Mouse (Mus musculus) lung, embryonic 14.5 days (tissue): Measurements from ENCODE around the gene Yipf2. TPM values are rescaled to one million over a fixed set of nuclear protein-coding genes. Genes with fewer than 3 reads are reported as not detected.
"Not testable (repeated sequence)": the region's sequence is repeated elsewhere in the genome, so short reads cannot be mapped to it uniquely, and the experiment has no call there.

ENCODE experiments used
- ATAC-seq: fragments of 200-750 bp; cut with Nextera tagmentation; 2 replicates; pipeline ENCODE4 v1.8.0; 2017; ENCODE audit warnings: mild to moderate bottlenecking, moderate TSS enrichment, moderate library complexity; ENCODE audit not compliant: insufficient read depth
- DNase-seq: peaks from one replicate; pipeline ENCODE4 v3.0.0-alpha.2; 2015
- H3K27ac ChIP-seq: fragments of 300-500 bp; sonication (generic); 2 replicates; pipeline ENCODE4 v1.5.1; 2014; ENCODE audit warnings: low read depth, mild to moderate bottlenecking, moderate library complexity
- H3K27me3 ChIP-seq: fragments of 300-500 bp; sonication (generic); 2 replicates; pipeline ENCODE4 v1.6.1; 2014; ENCODE audit warnings: low read length, control low read depth; ENCODE audit not compliant: insufficient read depth
- H3K36me3 ChIP-seq: fragments of 300-500 bp; sonication (generic); 2 replicates; pipeline ENCODE4 v1.6.1; 2014; ENCODE audit warnings: control low read depth; ENCODE audit not compliant: insufficient read depth
- H3K4me1 ChIP-seq: fragments of 300-500 bp; sonication (generic); 2 replicates; pipeline ENCODE4 v1.6.1; 2014; ENCODE audit warnings: antibody characterized with exemption, control low read depth; ENCODE audit not compliant: insufficient read depth
- H3K4me2 ChIP-seq: fragments of 300-500 bp; sonication (generic); 2 replicates; pipeline ENCODE4 v1.6.1; 2014; ENCODE audit warnings: mild to moderate bottlenecking
- H3K4me3 ChIP-seq: fragments of 300-500 bp; sonication (generic); 2 replicates; pipeline ENCODE4 v1.5.1; 2014; ENCODE audit warnings: low read depth, low read length
- H3K9ac ChIP-seq: fragments of 300-500 bp; sonication (generic); 2 replicates; pipeline ENCODE4 v1.6.1; 2014
- H3K9me3 ChIP-seq: fragments of 300-500 bp; sonication (generic); 2 replicates; pipeline ENCODE4 v1.6.1; 2016; ENCODE audit warnings: low read depth, low read length, control low read depth
- CTCF ChIP-seq: IDR thresholded peaks from 2 replicates; pipeline ENCODE4 v1.5.1; 2016; ENCODE audit warnings: antibody characterized with exemption, low read depth
- WGBS: fragments of 180-500 bp; shearing (Covaris S2); extraction: QIAGEN DNeasy Blood & Tissue Kit; methylation state at CpG from one replicate; pipeline ENCODE4 v1.1.7; 2014; 5-methylcytosine and 5-hydroxymethylcytosine counted together
- polyA plus RNA-seq: library from polyadenylated mRNA; unstranded; fragments of >200 nt; fragmentation: Nextera tagmentation; extraction: Ambion mirVana; gene quantifications from 2 replicates; pipeline ENCODE4 v1.2.1, GENCODE M21; 2014

Yipf2 gene
- polyA plus RNA-seq, 1 experiment from 2014 or later, result 17.9 TPM

DNA sequence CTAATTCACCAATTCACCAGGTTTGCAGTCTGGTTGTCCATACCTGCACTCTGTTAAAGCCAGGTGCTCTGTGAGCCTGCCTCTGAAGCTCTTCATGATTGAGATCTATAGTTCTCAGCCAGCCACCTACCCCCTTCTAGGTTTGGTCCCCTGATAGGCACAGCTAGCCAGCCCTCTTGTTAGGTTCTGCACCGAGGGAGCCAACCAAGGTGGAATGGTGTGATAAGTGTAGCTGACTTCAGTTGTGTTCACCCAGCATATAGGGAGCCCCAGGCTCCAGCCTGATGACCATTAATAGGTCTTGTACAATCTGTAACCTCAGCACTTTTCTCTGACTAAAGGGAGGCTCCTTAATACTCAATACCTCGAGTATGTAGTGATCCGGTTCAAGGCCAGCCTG, 7.6 kb upstream of the Yipf2 start:
- H3K4me2 ChIP-seq, result no peak overlapping the region
- H3K27me3 ChIP-seq, result no peaks in the 10 kb centered on the region
- peaks cover 9% of the 10 kb centered on the region for H3K36me3 ChIP-seq
- no peaks in the 10 kb centered on the region for H3K4me1 ChIP-seq
- 66% methylated on average over 3 of the region's 3 CpGs for WGBS
- H3K27ac ChIP-seq, result no peak overlapping the region
- DNase-seq (no peak), ATAC-seq (no peak)
- H3K9me3 ChIP-seq, result no peaks in the 10 kb centered on the region
- TF ChIP-seq CTCF, result no peak
- H3K9ac ChIP-seq, result no peak overlapping the region
- no peak overlapping the region for H3K4me3 ChIP-seq

DNA sequence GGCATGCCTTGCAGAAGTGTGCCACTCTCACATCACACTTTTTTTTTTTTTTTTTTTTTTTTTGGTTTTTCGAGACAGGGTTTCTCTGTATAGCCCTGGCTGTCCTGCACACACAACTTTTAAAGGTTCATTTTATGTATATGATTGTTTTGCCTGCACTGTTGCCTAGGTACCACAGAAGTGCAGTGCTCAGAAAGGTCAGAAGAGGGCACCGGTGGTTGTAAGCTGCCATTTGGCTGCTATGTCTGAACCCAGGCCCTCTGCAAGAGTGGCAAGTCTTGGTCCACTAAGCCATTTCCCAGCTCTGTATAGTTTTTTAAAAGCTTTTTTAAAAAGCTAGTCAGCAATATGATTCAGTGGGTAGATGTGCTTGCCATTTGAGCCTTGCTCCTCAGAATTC, 5.6 kb upstream of the Yipf2 start:
- WGBS, result 26% methylated on average over 2 of the region's 2 CpGs
- peak; percentile 41 for DNase-seq

DNA sequence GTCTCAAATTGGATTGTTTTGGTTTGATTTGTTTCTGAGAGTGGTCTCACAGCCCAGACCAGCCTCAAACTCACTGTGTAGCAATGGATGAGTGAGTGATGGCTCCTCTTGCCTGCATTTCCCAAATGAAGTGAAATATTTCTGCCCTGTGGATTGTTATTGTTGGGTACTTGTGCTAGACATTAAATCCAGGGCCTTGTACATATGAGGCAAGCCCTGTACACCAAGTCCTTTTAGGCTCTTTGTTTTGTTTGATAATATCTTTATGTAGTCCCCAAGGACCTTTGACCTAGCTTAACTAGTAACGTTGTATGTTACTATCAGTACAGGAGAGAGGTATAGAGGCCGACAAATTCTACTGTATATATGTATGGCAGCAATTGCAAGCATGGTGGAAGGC, 2.2 kb upstream of the Yipf2 start:
- no peak for DNase-seq
- no peaks in the 10 kb centered on the region for H3K4me1 ChIP-seq
- no peak overlapping the region for H3K9ac ChIP-seq
- H3K4me2 ChIP-seq, result no peak overlapping the region
- no peak for TF ChIP-seq CTCF
- no peak overlapping the region for H3K27ac ChIP-seq
- no peaks in the 10 kb centered on the region for H3K9me3 ChIP-seq
- WGBS, result 84% methylated on average over 2 of the region's 2 CpGs
- no peak for ATAC-seq
- H3K27me3 ChIP-seq, result no peaks in the 10 kb centered on the region
- no peak overlapping the region for H3K4me3 ChIP-seq
- peaks cover 28% of the 10 kb centered on the region for H3K36me3 ChIP-seq

More for the DNA sequence above, 5.6 kb upstream of the Yipf2 start:
- ATAC-seq, result no peak
- peak; percentile 30 for TF ChIP-seq CTCF
- Histone ChIP-seq H3K4me1 (no peaks in the 10 kb centered on the region), H3K9ac (no peak overlapping the region), H3K4me3 (no peak overlapping the region), H3K4me2 (no peak overlapping the region), H3K27me3 (no peaks in the 10 kb centered on the region), H3K27ac (no peak overlapping the region), H3K36me3 (peaks cover 20% of the 10 kb centered on the region), H3K9me3 (no peaks in the 10 kb centered on the region)

GRCm38 (mm10) chr9:21594350-21594749, 1.7 kb upstream of the Yipf2 start:
- H3K4me1 ChIP-seq, H3K9ac ChIP-seq, H3K9me3 ChIP-seq, DNase-seq, H3K27me3 ChIP-seq, H3K27ac ChIP-seq, ATAC-seq: not testable (repeated sequence)
- Histone ChIP-seq H3K36me3 (peaks cover 33% of the 10 kb centered on the region), H3K4me2 (peak overlapping the region; percentile 91), H3K4me3 (peak overlapping the region; percentile 96; the same call in 1 of the 2 replicates)
- 85% methylated on average over 8 of the region's 8 CpGs for WGBS

DNA sequence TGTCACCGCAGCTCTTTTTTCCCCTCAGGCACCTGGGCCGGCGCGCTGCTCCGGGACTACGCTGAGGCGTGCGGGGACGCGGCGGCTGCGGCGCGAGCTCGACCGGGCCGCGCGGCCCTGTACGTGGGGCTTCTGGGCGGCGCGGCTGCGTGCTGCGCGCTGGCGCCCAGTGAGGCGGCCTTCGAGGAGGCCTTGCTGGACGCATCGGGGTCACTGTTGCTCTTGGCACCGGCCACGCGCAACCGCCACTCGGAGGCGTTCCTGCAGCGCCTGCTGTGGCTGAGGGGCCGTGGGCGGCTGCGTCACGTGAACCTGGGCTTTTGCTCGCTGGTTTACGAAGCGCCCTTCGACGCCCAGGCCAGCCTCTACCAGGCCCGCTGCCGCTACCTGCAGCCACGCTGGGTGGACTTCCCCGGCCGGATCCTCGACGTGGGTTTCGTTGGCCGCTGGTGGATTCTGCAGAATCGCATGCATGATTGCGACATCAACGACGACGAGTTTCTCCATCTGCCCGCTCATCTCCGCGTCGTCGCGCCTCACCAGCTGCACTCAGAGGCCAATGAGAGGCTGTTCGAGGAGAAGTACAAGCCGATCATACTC, 594 bp upstream of the Yipf2 start:
- Histone ChIP-seq H3K27ac (peak overlapping the region; percentile 84), H3K4me3 (peak overlapping the region; percentile 96), H3K9ac (peak overlapping the region; percentile 86), H3K9me3 (no peaks in the 10 kb centered on the region), H3K4me2 (peak overlapping the region; percentile 91), H3K36me3 (peaks cover 44% of the 10 kb centered on the region), H3K27me3 (no peaks in the 10 kb centered on the region), H3K4me1 (no peaks in the 10 kb centered on the region)
- WGBS, result under 1% methylated on average over 69 of the region's 69 CpGs
- ATAC-seq, result peak; percentile 44
- DNase-seq, result peak; percentile 38
- no peak for TF ChIP-seq CTCF

GRCm38 (mm10) chr9:21591831-21592702, 561 bp downstream of the Yipf2 start:
- Histone ChIP-seq H3K36me3 (peaks cover 56% of the 10 kb centered on the region), H3K4me3 (peak overlapping the region; percentile 96), H3K9ac (peak overlapping the region; percentile 86), H3K9me3 (no peaks in the 10 kb centered on the region), H3K4me1 (no peaks in the 10 kb centered on the region), H3K27me3 (no peaks in the 10 kb centered on the region), H3K27ac (no peak overlapping the region), H3K4me2 (peak overlapping the region; percentile 91)
- 21% methylated on average over 17 of the region's 17 CpGs for WGBS
- peak; percentile 78 for ATAC-seq
- peak; percentile 15 for DNase-seq
- no peak for TF ChIP-seq CTCF

DNA sequence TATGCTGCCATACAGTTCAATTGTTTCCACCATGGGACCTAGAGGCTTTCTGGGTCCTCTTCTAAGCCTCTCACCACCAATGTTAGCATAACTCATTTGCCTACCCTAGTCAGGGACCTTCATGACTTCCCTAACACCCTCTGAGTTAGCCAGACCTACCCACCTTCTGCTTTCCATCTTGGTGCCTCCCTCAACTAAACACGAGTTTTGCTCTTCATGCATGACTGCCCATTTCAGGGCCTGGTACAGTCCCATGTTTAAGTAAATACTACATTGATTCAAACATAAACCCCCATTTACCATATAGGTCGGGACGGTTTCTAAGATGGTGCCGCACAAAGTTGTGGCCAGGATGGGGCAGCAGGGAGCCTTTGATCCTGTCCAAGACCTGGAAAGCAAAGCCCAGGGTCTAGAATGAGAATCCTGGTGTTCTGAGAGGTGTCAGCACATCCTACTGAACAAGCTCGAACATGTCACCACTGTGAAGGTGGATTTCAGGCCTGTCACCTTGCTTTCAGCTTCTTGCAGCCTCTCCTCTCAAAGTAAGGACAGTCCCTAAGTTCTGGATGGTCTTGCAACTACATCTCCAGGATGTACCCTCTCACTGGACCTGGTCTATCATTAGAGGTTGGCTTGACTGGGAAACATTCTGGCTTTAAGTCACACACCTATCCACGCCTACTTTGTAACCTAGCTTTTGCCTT, 1.3 kb downstream of the Yipf2 start:
- Histone ChIP-seq H3K9ac (no peak overlapping the region), H3K9me3 (no peaks in the 10 kb centered on the region), H3K4me1 (no peaks in the 10 kb centered on the region), H3K4me2 (peak overlapping the region; percentile 91), H3K4me3 (no peak overlapping the region), H3K36me3 (peaks cover 63% of the 10 kb centered on the region), H3K27me3 (no peaks in the 10 kb centered on the region), H3K27ac (no peak overlapping the region)
- ATAC-seq (no peak), DNase-seq (no peak)
- WGBS, result 81% methylated on average over 6 of the region's 6 CpGs
- TF ChIP-seq CTCF, result no peak
